Mouse (Mus musculus) midbrain, embryonic 12.5 days (tissue): ENCODE data around the gene Ahrr. TPM values are rescaled to one million over a fixed set of nuclear protein-coding genes. Genes with fewer than 3 reads are reported as not detected.
A peak's percentile ranks its signal among the peaks of the same experiment; 100 is the strongest.

Source experiments
- ATAC-seq: fragments of 200-750 bp; cut with Nextera tagmentation; 2 replicates; pipeline ENCODE4 v1.8.0; 2017; ENCODE audit warnings: low read depth, moderate TSS enrichment, moderate library complexity; ENCODE audit not compliant: low FRiP score
- H3K27ac ChIP-seq: fragments of 300-500 bp; sonication (generic); replicated peaks from 2 replicates; pipeline ENCODE4 v1.5.1; 2016; ENCODE audit warnings: mild to moderate bottlenecking
- H3K27me3 ChIP-seq: fragments of 300-500 bp; sonication (generic); 2 replicates; pipeline ENCODE4 v1.6.1; 2016; ENCODE audit warnings: mild to moderate bottlenecking
- H3K36me3 ChIP-seq: fragments of 300-500 bp; sonication (generic); 2 replicates; pipeline ENCODE4 v1.6.1; 2016
- H3K4me1 ChIP-seq: fragments of 300-500 bp; sonication (generic); 2 replicates; pipeline ENCODE4 v1.6.1; 2016
- H3K4me2 ChIP-seq: fragments of 300-500 bp; sonication (generic); replicated peaks from 2 replicates; pipeline ENCODE4 v1.6.1; 2016; ENCODE audit warnings: mild to moderate bottlenecking, moderate library complexity
- H3K4me3 ChIP-seq: fragments of 300-500 bp; sonication (generic); 2 replicates; pipeline ENCODE4 v1.5.1; 2016; ENCODE audit warnings: mild to moderate bottlenecking
- H3K9ac ChIP-seq: fragments of 300-500 bp; sonication (generic); replicated peaks from 2 replicates; pipeline ENCODE4 v1.6.1; 2016; ENCODE audit warnings: mild to moderate bottlenecking, moderate library complexity
- H3K9me3 ChIP-seq: fragments of 300-500 bp; sonication (generic); 2 replicates; pipeline ENCODE4 v1.6.1; 2016; ENCODE audit warnings: mild to moderate bottlenecking
- WGBS: fragments of 180-500 bp; shearing (Covaris S2); methylation state at CpG from one replicate; pipeline ENCODE4 v1.1.7; 2016; 5-methylcytosine and 5-hydroxymethylcytosine counted together
- polyA plus RNA-seq: library from polyadenylated mRNA; unstranded; fragments of >200 nt; fragmentation: Nextera tagmentation; extraction: Ambion mirVana; gene quantifications from 2 replicates; pipeline ENCODE4 v1.2.1, GENCODE M21; 2016

Ahrr gene
- polyA plus RNA-seq, 1 experiment from 2014 or later, result 1.7 TPM

DNA sequence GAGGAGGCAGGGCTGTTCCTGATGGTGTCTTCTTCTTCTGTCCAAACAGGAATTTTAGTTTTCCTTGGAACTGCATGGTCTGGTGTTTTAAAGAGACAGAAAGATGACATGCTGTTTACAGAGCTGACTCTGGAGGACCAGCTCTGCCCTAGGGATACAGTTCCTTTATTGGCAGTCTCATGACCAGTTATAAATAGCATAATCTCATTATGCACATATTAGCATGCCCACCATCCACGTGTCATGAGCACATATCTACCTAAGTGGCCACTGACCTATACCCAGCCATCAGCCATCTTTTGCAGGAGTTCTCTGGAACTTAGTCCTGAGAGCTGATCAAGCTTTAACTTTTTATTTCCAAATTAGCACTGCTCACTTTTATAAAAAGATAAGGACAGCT is 71.5 kb downstream of the Ahrr start:
- Histone ChIP-seq H3K4me3 (no peak overlapping the region), H3K27me3 (no peaks in the 10 kb centered on the region), H3K36me3 (no peaks in the 10 kb centered on the region), H3K27ac (no peak overlapping the region), H3K4me2 (no peak overlapping the region), H3K9me3 (no peaks in the 10 kb centered on the region), H3K4me1 (no peaks in the 10 kb centered on the region), H3K9ac (no peak overlapping the region)
- ATAC-seq, result no peak
- 53% methylated on average over 1 of the region's 1 CpGs for WGBS

- 86% methylated on average over 3 of the region's 3 CpGs for WGBS
- no peak for ATAC-seq
- no peak overlapping the region for H3K9ac ChIP-seq
These were observed 73.7 kb downstream of the Ahrr start for GRCm38 (mm10) chr13:74218441-74218840.

DNA sequence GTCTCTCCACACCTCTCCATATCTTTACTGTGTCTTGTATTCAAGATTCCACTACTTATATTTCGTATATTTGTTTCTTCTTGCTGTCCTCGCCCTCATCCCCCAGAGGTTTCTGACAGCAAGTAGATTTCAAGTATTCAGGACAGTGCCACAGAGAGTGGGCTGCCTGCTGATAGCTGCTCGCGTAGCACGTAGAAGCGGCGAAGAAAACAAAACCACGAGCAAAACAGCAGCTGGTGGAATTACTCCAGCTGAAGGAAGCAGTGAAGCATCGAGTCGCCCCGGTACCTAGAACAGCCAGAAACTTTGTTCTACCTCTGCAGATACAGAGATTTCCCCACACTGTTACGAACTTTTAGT is 83.2 kb downstream of the Ahrr start:
- H3K4me1 ChIP-seq, result peaks cover 20% of the 10 kb centered on the region
- peak overlapping the region; percentile 81 for H3K4me3 ChIP-seq
- no peaks in the 10 kb centered on the region for H3K27me3 ChIP-seq
- H3K27ac ChIP-seq, result peak overlapping the region; percentile 75
- 17% methylated on average over 12 of the region's 12 CpGs for WGBS
- H3K9ac ChIP-seq, result peak overlapping the region; percentile 80
- ATAC-seq, result peak; percentile 42
- H3K9me3 ChIP-seq, result no peaks in the 10 kb centered on the region
- H3K4me2 ChIP-seq, result peak overlapping the region; percentile 84
- peaks cover 15% of the 10 kb centered on the region for H3K36me3 ChIP-seq

More at GRCm38 (mm10) chr13:74218441-74218840, 73.7 kb downstream of the Ahrr start:
- Histone ChIP-seq H3K36me3 (no peaks in the 10 kb centered on the region), H3K4me1 (no peaks in the 10 kb centered on the region), H3K27ac (no peak overlapping the region), H3K4me2 (no peak overlapping the region), H3K9me3 (no peaks in the 10 kb centered on the region), H3K27me3 (no peaks in the 10 kb centered on the region), H3K4me3 (no peak overlapping the region)

GRCm38 (mm10) chr13:74208317-74208985 is 83.7 kb downstream of the Ahrr start, which contains the start of gene Exoc3:
Gene Exoc3, minus strand, starts transcription at chr13:74208732.
- ATAC-seq, result peak; percentile 95
- H3K27ac ChIP-seq, result peak within 1 kb of the TSS; percentile 75
- H3K4me3 ChIP-seq, result peak within 1 kb of the TSS; percentile 81
- peak within 1 kb of the TSS; percentile 80 for H3K9ac ChIP-seq
- H3K27me3 ChIP-seq, result no peaks in the 10 kb centered on the region
- no peaks in the 10 kb centered on the region for H3K9me3 ChIP-seq
- peaks cover 20% of the 10 kb centered on the region for H3K4me1 ChIP-seq
- H3K4me2 ChIP-seq, result peak within 1 kb of the TSS; percentile 84
- peaks cover 20% of the 10 kb centered on the region for H3K36me3 ChIP-seq
- WGBS, result under 1% methylated on average over 39 of the region's 39 CpGs

GRCm38 (mm10) chr13:74196451-74196850 is 95.7 kb downstream of the Ahrr start:
- Histone ChIP-seq H3K27ac (no peak overlapping the region), H3K9me3 (no peaks in the 10 kb centered on the region), H3K27me3 (no peaks in the 10 kb centered on the region), H3K9ac (no peak overlapping the region), H3K4me1 (no peaks in the 10 kb centered on the region), H3K4me3 (no peak overlapping the region), H3K4me2 (no peak overlapping the region), H3K36me3 (peaks cover 45% of the 10 kb centered on the region)
- no peak for ATAC-seq
- WGBS, result 87% methylated on average over 3 of the region's 3 CpGs

DNA sequence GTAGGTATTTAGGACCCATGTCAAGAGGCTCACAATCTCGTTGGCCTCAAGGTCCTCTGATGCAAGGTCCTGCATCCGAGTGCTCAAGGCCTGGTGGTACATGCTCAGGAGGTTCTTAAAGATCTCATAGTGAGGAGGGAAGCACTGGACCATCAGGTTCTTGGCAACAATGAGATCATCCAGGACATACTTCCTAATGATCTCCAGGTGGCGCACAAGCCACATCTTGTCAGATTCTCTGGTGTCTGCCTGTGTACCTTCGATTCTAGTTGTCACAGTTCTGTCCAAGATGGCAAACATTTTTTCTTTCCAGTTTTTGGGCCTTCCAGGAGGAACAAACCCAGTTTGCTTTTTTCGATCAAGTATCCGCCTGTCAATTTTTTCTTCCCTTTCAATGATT is 99.5 kb downstream of the Ahrr start:
- ATAC-seq, result peak; percentile 12; the same call in 1 of the 2 replicates
- Histone ChIP-seq H3K4me2 (no peak overlapping the region), H3K36me3 (peaks cover 55% of the 10 kb centered on the region), H3K9me3 (no peaks in the 10 kb centered on the region), H3K27me3 (no peaks in the 10 kb centered on the region), H3K4me3 (no peak overlapping the region), H3K27ac (no peak overlapping the region), H3K9ac (no peak overlapping the region), H3K4me1 (no peaks in the 10 kb centered on the region)
- 85% methylated on average over 6 of the region's 6 CpGs for WGBS

- no peaks in the 10 kb centered on the region for H3K27me3 ChIP-seq
- no peak overlapping the region for H3K4me2 ChIP-seq
- H3K9ac ChIP-seq, result no peak overlapping the region
- H3K27ac ChIP-seq, result no peak overlapping the region
- no peak overlapping the region for H3K4me3 ChIP-seq
- 93% methylated on average over 5 of the region's 5 CpGs for WGBS
- no peak for ATAC-seq
- H3K9me3 ChIP-seq, result no peaks in the 10 kb centered on the region
- H3K4me1 ChIP-seq, result no peaks in the 10 kb centered on the region
- H3K36me3 ChIP-seq, result peaks cover 60% of the 10 kb centered on the region
These were observed 109.0 kb downstream of the Ahrr start for GRCm38 (mm10) chr13:74183011-74183695.

DNA sequence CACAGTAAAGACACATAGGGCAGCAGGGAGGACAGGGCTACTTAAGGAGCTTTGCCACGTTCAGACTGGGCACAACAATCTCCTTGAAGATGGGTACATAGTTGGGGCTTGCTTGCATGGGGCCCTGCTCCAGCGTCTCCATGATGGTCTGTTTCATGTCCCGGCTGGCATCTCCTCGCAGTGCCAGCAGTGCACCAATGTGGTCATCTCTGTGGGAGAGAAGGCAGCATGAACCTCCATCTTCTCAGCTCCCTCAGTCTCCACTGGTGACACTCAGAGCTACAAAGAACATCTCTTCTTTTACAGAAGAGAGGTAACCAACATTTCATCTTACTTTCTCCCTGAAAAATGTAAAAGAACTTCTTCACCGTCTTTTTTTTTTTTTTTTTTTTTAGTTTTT is 120.1 kb downstream of the Ahrr start:
- Histone ChIP-seq H3K36me3 (peaks cover 62% of the 10 kb centered on the region), H3K4me2 (no peak overlapping the region), H3K27me3 (no peaks in the 10 kb centered on the region), H3K4me3 (no peak overlapping the region), H3K4me1 (0 out of 2 replicates have a peak, but pooled peaks cover 2% of the 10 kb centered on the region), H3K9me3 (no peaks in the 10 kb centered on the region), H3K27ac (no peak overlapping the region), H3K9ac (no peak overlapping the region)
- ATAC-seq, result no peak
- 94% methylated on average over 5 of the region's 5 CpGs for WGBS

GRCm38 (mm10) chr13:74169446-74170164 is 122.5 kb downstream of the Ahrr start:
- no peak overlapping the region for H3K27ac ChIP-seq
- no peak overlapping the region for H3K9ac ChIP-seq
- no peak for ATAC-seq
- peaks cover 44% of the 10 kb centered on the region for H3K36me3 ChIP-seq
- no peak overlapping the region for H3K4me2 ChIP-seq
- no peaks in the 10 kb centered on the region for H3K9me3 ChIP-seq
- no peak overlapping the region for H3K4me3 ChIP-seq
- H3K27me3 ChIP-seq, result no peaks in the 10 kb centered on the region
- H3K4me1 ChIP-seq, result peaks cover 11% of the 10 kb centered on the region; the same call in 1 of the 2 replicates
- WGBS, result 88% methylated on average over 10 of the region's 10 CpGs

- no peak overlapping the region for H3K4me2 ChIP-seq
- ATAC-seq, result no peak
- H3K9ac ChIP-seq, result no peak overlapping the region
- H3K4me3 ChIP-seq, result no peak overlapping the region
- WGBS, result 89% methylated on average over 2 of the region's 2 CpGs
- H3K9me3 ChIP-seq, result no peaks in the 10 kb centered on the region
- no peaks in the 10 kb centered on the region for H3K27me3 ChIP-seq
- H3K36me3 ChIP-seq, result peaks cover 28% of the 10 kb centered on the region
- H3K27ac ChIP-seq, result no peak overlapping the region
- H3K4me1 ChIP-seq, result peaks cover 11% of the 10 kb centered on the region; the same call in 1 of the 2 replicates
These were observed 124.6 kb downstream of the Ahrr start for GRCm38 (mm10) chr13:74167492-74167891.

DNA sequence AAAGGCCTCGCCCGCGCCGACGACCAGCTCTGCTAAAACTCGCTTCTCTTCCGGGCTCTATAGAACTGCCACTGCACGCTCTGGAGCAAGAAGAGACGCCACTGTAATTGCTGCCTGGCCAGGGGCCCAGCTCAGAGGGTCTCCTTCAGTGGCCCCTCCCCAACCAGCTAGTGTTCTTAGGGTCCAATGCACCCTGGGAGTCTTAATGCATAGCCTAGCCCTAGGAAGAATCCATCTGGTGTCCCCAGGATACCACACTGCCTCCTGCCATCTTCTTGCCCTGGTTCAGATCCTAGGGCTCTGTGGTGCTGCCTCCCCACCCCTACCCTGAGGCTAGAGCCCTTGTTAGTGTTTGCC is 125.1 kb downstream of the Ahrr start:
- WGBS, result 17% methylated on average over 9 of the region's 9 CpGs
- Histone ChIP-seq H3K27ac (no peak overlapping the region), H3K9me3 (no peaks in the 10 kb centered on the region), H3K27me3 (no peaks in the 10 kb centered on the region), H3K4me2 (peak overlapping the region; percentile 62), H3K4me1 (peaks cover 11% of the 10 kb centered on the region; the same call in 1 of the 2 replicates), H3K36me3 (peaks cover 25% of the 10 kb centered on the region), H3K4me3 (peak overlapping the region; percentile 49), H3K9ac (peak overlapping the region; percentile 54)
- peak; percentile 60 for ATAC-seq
